Mouse (Mus musculus) hindbrain, postnatal 0 days (tissue): ENCODE data around the gene Bspry. TPM values are rescaled to one million over a fixed set of nuclear protein-coding genes. Genes with fewer than 3 reads are reported as not detected.

Experiments
- ATAC-seq: fragments of 200-750 bp; cut with Nextera tagmentation; 2 replicates; pipeline ENCODE4 v1.8.0; 2017; ENCODE audit warnings: mild to moderate bottlenecking, moderate TSS enrichment, moderate library complexity
- DNase-seq: peaks from one replicate; pipeline ENCODE4 v3.0.0-alpha.2; 2015; ENCODE audit warnings: low spot score
- H3K27ac ChIP-seq: fragments of 300-500 bp; sonication (generic); 2 replicates; pipeline ENCODE4 v1.5.1; 2014; ENCODE audit warnings: mild to moderate bottlenecking
- H3K27me3 ChIP-seq: fragments of 300-500 bp; sonication (generic); 2 replicates; pipeline ENCODE4 v1.6.1; 2014; ENCODE audit warnings: low read length, mixed read lengths; ENCODE audit not compliant: insufficient read depth
- H3K36me3 ChIP-seq: fragments of 300-500 bp; sonication (generic); 2 replicates; pipeline ENCODE4 v1.6.1; 2014; ENCODE audit warnings: low read length, mixed read lengths; ENCODE audit not compliant: insufficient read depth
- H3K4me1 ChIP-seq: fragments of 300-500 bp; sonication (generic); 2 replicates; pipeline ENCODE4 v1.6.1; 2014; ENCODE audit warnings: antibody characterized with exemption, low read length, mixed read lengths; ENCODE audit not compliant: insufficient read depth
- H3K4me2 ChIP-seq: fragments of 300-500 bp; sonication (generic); 2 replicates; pipeline ENCODE4 v1.6.1; 2014; ENCODE audit warnings: low read depth, mild to moderate bottlenecking, low read length, moderate library complexity, mixed read lengths
- H3K4me3 ChIP-seq: fragments of 300-500 bp; sonication (generic); 2 replicates; pipeline ENCODE4 v1.5.1; 2014; ENCODE audit warnings: low read length
- H3K9ac ChIP-seq: fragments of 300-500 bp; sonication (generic); replicated peaks from 2 replicates; pipeline ENCODE4 v1.6.1; 2014; ENCODE audit warnings: mild to moderate bottlenecking, low read length, moderate library complexity, mixed read lengths
- H3K9me3 ChIP-seq: fragments of 300-500 bp; sonication (generic); 2 replicates; pipeline ENCODE4 v1.6.1; 2016; ENCODE audit warnings: low read length, mixed read lengths
- CTCF ChIP-seq: IDR thresholded peaks from 2 replicates; pipeline ENCODE4 v1.5.1; 2016; ENCODE audit warnings: antibody characterized with exemption, control low read depth, low read depth
- WGBS: fragments of 180-500 bp; shearing (Covaris S2); extraction: QIAGEN DNeasy Blood & Tissue Kit; methylation state at CpG from one replicate; pipeline ENCODE4 v1.1.7; 2014; 5-methylcytosine and 5-hydroxymethylcytosine counted together
- polyA plus RNA-seq: library from polyadenylated mRNA; unstranded; fragments of >200 nt; fragmentation: Nextera tagmentation; extraction: Ambion mirVana; gene quantifications from 2 replicates; pipeline ENCODE4 v1.2.1, GENCODE M21; 2015
- total RNA-seq: library from RNA; depleted of rRNA; stranded (reverse); fragments of >200 nt; gene quantifications from 2 replicates; pipeline ENCODE4 v1.2.3, GENCODE M21; 2014

Gene Bspry
- total and polyA plus RNA-seq, 2 experiments from 2014 or later, result 0.37 to 0.96 TPM

GRCm38 (mm10) chr4:62524651-62525488 is 45.0 kb downstream of the Bspry start, which contains the start of the genes Pole3 and 4933430I17Rik:
Gene Pole3 (minus strand): TSS chr4:62525068.
Gene 4933430I17Rik (plus strand): TSS chr4:62525369.
- Histone ChIP-seq H3K4me1 (0 out of 2 replicates have a peak, but pooled peaks cover 7% of the 10 kb centered on the region), H3K36me3 (no peaks in the 10 kb centered on the region), H3K27ac (peak within 1 kb of the TSS; percentile 98), H3K9ac (peak within 1 kb of the TSS; percentile 85), H3K9me3 (no peaks in the 10 kb centered on the region), H3K4me2 (peak within 1 kb of the TSS; percentile 92), H3K27me3 (no peaks in the 10 kb centered on the region), H3K4me3 (peak within 1 kb of the TSS; percentile 82)
- peak; percentile 98 for ATAC-seq
- DNase-seq, result peak; percentile 99
- TF ChIP-seq CTCF, result no peak; the same call in 1 of the 2 replicates
- WGBS, result under 1% methylated on average over 59 of the region's 59 CpGs

GRCm38 (mm10) chr4:62525489-62525811 is 45.6 kb downstream of the Bspry start:
- Histone ChIP-seq H3K4me3 (peak overlapping the region; percentile 82), H3K27me3 (no peaks in the 10 kb centered on the region), H3K36me3 (no peaks in the 10 kb centered on the region), H3K9me3 (no peaks in the 10 kb centered on the region), H3K4me2 (peak overlapping the region; percentile 92), H3K9ac (peak overlapping the region; percentile 85; the same call in 1 of the 2 replicates), H3K4me1 (0 out of 2 replicates have a peak, but pooled peaks cover 7% of the 10 kb centered on the region), H3K27ac (no peak overlapping the region)
- TF ChIP-seq CTCF, result no peak
- under 1% methylated on average over 10 of the region's 10 CpGs for WGBS
- no peak for DNase-seq
- ATAC-seq, result no peak

GRCm38 (mm10) chr4:62526256-62526655 is 46.4 kb downstream of the Bspry start:
- TF ChIP-seq CTCF, result no peak
- no peak overlapping the region for H3K9ac ChIP-seq
- H3K4me2 ChIP-seq, result no peak overlapping the region
- no peaks in the 10 kb centered on the region for H3K27me3 ChIP-seq
- DNase-seq, result no peak
- no peaks in the 10 kb centered on the region for H3K36me3 ChIP-seq
- WGBS, result 69% methylated on average over 2 of the region's 2 CpGs
- ATAC-seq, result no peak
- 0 out of 2 replicates have a peak, but pooled peaks cover 7% of the 10 kb centered on the region for H3K4me1 ChIP-seq
- H3K9me3 ChIP-seq, result no peaks in the 10 kb centered on the region
- no peak overlapping the region for H3K27ac ChIP-seq
- no peak overlapping the region for H3K4me3 ChIP-seq

- TF ChIP-seq CTCF, result no peak
- 85% methylated on average over 4 of the region's 4 CpGs for WGBS
Measured at GRCm38 (mm10) chr4:62527655-62528054, 47.8 kb downstream of the Bspry start.

GRCm38 (mm10) chr4:62533729-62534128 is 53.9 kb downstream of the Bspry start:
- TF ChIP-seq CTCF, result no peak
- 72% methylated on average over 6 of the region's 6 CpGs for WGBS

More at GRCm38 (mm10) chr4:62527655-62528054, 47.8 kb downstream of the Bspry start:
- no peaks in the 10 kb centered on the region for H3K27me3 ChIP-seq
- no peak overlapping the region for H3K4me2 ChIP-seq
- H3K4me3 ChIP-seq, result no peak overlapping the region
- H3K4me1 ChIP-seq, result 0 out of 2 replicates have a peak, but pooled peaks cover 7% of the 10 kb centered on the region
- H3K9me3 ChIP-seq, result no peaks in the 10 kb centered on the region
- DNase-seq, result no peak
- H3K36me3 ChIP-seq, result no peaks in the 10 kb centered on the region
- H3K9ac ChIP-seq, result no peak overlapping the region
- H3K27ac ChIP-seq, result no peak overlapping the region
- no peak for ATAC-seq

GRCm38 (mm10) chr4:62541802-62542201 is 61.9 kb downstream of the Bspry start:
- no peak overlapping the region for H3K4me2 ChIP-seq
- no peaks in the 10 kb centered on the region for H3K9me3 ChIP-seq
- H3K9ac ChIP-seq, result no peak overlapping the region
- H3K27me3 ChIP-seq, result no peaks in the 10 kb centered on the region
- no peaks in the 10 kb centered on the region for H3K4me1 ChIP-seq
- no peak for TF ChIP-seq CTCF
- peak; percentile 61 for ATAC-seq
- whole genome bisulfite sequencing, result 53% methylated on average over 3 of the region's 3 CpGs
- H3K4me3 ChIP-seq, result no peak overlapping the region
- DNase-seq, result peak; percentile 53
- no peak overlapping the region for H3K27ac ChIP-seq
- H3K36me3 ChIP-seq, result no peaks in the 10 kb centered on the region

More at GRCm38 (mm10) chr4:62533729-62534128, 53.9 kb downstream of the Bspry start:
- no peak overlapping the region for H3K4me2 ChIP-seq
- no peak overlapping the region for H3K9ac ChIP-seq
- no peak overlapping the region for H3K4me3 ChIP-seq
- no peaks in the 10 kb centered on the region for H3K27me3 ChIP-seq
- no peak for DNase-seq
- H3K4me1 ChIP-seq, result no peaks in the 10 kb centered on the region
- ATAC-seq, result no peak
- H3K36me3 ChIP-seq, result no peaks in the 10 kb centered on the region
- H3K27ac ChIP-seq, result no peak overlapping the region
- no peaks in the 10 kb centered on the region for H3K9me3 ChIP-seq

GRCm38 (mm10) chr4:62543782-62544181 is 63.9 kb downstream of the Bspry start:
- Histone ChIP-seq H3K36me3 (no peaks in the 10 kb centered on the region), H3K27ac (no peak overlapping the region), H3K9ac (no peak overlapping the region), H3K4me1 (no peaks in the 10 kb centered on the region), H3K4me3 (no peak overlapping the region), H3K4me2 (no peak overlapping the region), H3K27me3 (no peaks in the 10 kb centered on the region), H3K9me3 (no peaks in the 10 kb centered on the region)
- DNase-seq (no peak), ATAC-seq (no peak)
- WGBS, result 92% methylated on average over 6 of the region's 6 CpGs
- TF ChIP-seq CTCF, result no peak
